Mouse (Mus musculus) heart, postnatal 0 days (tissue): Measurements from ENCODE around the gene Dag1. TPM values are rescaled to one million over a fixed set of nuclear protein-coding genes. Genes with fewer than 3 reads are reported as not detected.

Experiments
- ATAC-seq: fragments of 200-750 bp; cut with Nextera tagmentation; 2 replicates; pipeline ENCODE4 v1.8.0; 2017; ENCODE audit warnings: low read depth, moderate number of reproducible peaks, moderate library complexity; ENCODE audit not compliant: insufficient read depth
- DNase-seq: peaks from one replicate; pipeline ENCODE4 v3.0.0-alpha.2; 2016; ENCODE audit warnings: low spot score
- H3K27ac ChIP-seq: fragments of 300-500 bp; sonication (generic); 2 replicates; pipeline ENCODE4 v1.5.1; 2014; ENCODE audit warnings: low read depth, mild to moderate bottlenecking
- H3K27me3 ChIP-seq: fragments of 300-500 bp; sonication (generic); 2 replicates; pipeline ENCODE4 v1.6.1; 2014; ENCODE audit warnings: low read length, mixed read lengths; ENCODE audit not compliant: control insufficient read depth, insufficient read depth
- H3K36me3 ChIP-seq: fragments of 300-500 bp; sonication (generic); replicated peaks from 2 replicates; pipeline ENCODE4 v1.6.1; 2014; ENCODE audit warnings: low read length, mixed read lengths; ENCODE audit not compliant: control insufficient read depth, insufficient read depth
- H3K4me1 ChIP-seq: fragments of 300-500 bp; sonication (generic); 2 replicates; pipeline ENCODE4 v1.6.1; 2014; ENCODE audit warnings: antibody characterized with exemption; ENCODE audit not compliant: control insufficient read depth, insufficient read depth
- H3K4me2 ChIP-seq: fragments of 300-500 bp; sonication (generic); 2 replicates; pipeline ENCODE4 v1.6.1; 2014; ENCODE audit warnings: low read depth, mild to moderate bottlenecking, low read length, moderate library complexity
- H3K4me3 ChIP-seq: fragments of 300-500 bp; sonication (generic); 2 replicates; pipeline ENCODE4 v1.5.1; 2014; ENCODE audit warnings: low read depth, low read length
- H3K9ac ChIP-seq: fragments of 300-500 bp; sonication (generic); replicated peaks from 2 replicates; pipeline ENCODE4 v1.6.1; 2014; ENCODE audit warnings: low read depth, low read length, mixed read lengths
- H3K9me3 ChIP-seq: fragments of 300-500 bp; sonication (generic); replicated peaks from 2 replicates; pipeline ENCODE4 v1.6.1; 2016; ENCODE audit warnings: low read length; ENCODE audit not compliant: control insufficient read depth
- CTCF ChIP-seq: IDR thresholded peaks from 2 replicates; pipeline ENCODE4 v1.5.1; 2016; ENCODE audit warnings: antibody characterized with exemption, control low read depth, low read depth
- EP300 ChIP-seq: IDR thresholded peaks from 2 replicates; pipeline ENCODE4 v1.6.1; 2016; ENCODE audit warnings: antibody characterized with exemption, low read depth
- WGBS: fragments of 180-500 bp; shearing (Covaris S2); extraction: QIAGEN DNeasy Blood & Tissue Kit; methylation state at CpG from one replicate; pipeline ENCODE4 v1.1.7; 2014; 5-methylcytosine and 5-hydroxymethylcytosine counted together
- polyA plus RNA-seq: library from polyadenylated mRNA; unstranded; fragments of >200 nt; fragmentation: Nextera tagmentation; extraction: Ambion mirVana; gene quantifications from 2 replicates; pipeline ENCODE4 v1.2.1, GENCODE M21; 2015
- total RNA-seq: library from RNA; depleted of rRNA; stranded (reverse); fragments of >200 nt; gene quantifications from 2 replicates; pipeline ENCODE4 v1.2.3, GENCODE M21; 2014; ENCODE audit warnings: low replicate concordance

Dag1 gene
- total and polyA plus RNA-seq, 2 experiments from 2014 or later: 106 to 209 TPM

- H3K27me3 ChIP-seq: peaks cover 37% of the 10 kb centered on the region
- WGBS: 76% methylated on average over 7 of the region's 7 CpGs
Measured at GRCm38 (mm10) chr9:108189023-108189422, 74.7 kb downstream of the Dag1 start.

DNA sequence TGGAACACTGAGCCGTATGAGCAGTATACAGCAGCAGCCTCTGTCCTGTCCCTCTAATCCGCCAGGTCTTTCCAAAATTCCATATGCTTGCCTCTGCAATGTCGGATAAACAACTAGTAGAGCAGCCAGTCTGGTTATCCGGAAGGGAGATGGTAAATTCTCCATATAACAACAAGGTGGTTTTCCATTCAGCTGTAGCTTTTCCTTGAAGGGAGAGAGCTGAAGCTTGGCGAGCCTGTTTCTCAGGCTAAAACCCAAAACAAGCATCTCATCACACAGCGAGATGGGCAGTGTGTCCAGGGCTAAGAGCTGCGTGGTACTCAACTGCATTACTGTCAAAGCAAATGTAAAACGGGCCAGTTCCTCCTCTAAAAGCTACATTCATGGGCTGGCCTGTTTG, 75.2 kb downstream of the Dag1 start:
- ATAC-seq (no peak), DNase-seq (no peak)
- H3K9me3 ChIP-seq: no peaks in the 10 kb centered on the region
- H3K9ac ChIP-seq: no peak overlapping the region
- H3K27me3 ChIP-seq: peaks cover 37% of the 10 kb centered on the region
- no peak for TF ChIP-seq CTCF
- H3K36me3 ChIP-seq: no peaks in the 10 kb centered on the region
- no peak overlapping the region for H3K27ac ChIP-seq
- H3K4me2 ChIP-seq: no peak overlapping the region
- H3K4me1 ChIP-seq: no peaks in the 10 kb centered on the region
- H3K4me3 ChIP-seq: no peak overlapping the region
- 72% methylated on average over 8 of the region's 8 CpGs for WGBS

More at GRCm38 (mm10) chr9:108189023-108189422, 74.7 kb downstream of the Dag1 start:
- no peaks in the 10 kb centered on the region for H3K9me3 ChIP-seq
- no peak overlapping the region for H3K4me2 ChIP-seq
- ATAC-seq (no peak), DNase-seq (no peak)
- H3K4me1 ChIP-seq: no peaks in the 10 kb centered on the region
- H3K36me3 ChIP-seq: no peaks in the 10 kb centered on the region
- H3K27ac ChIP-seq: no peak overlapping the region
- no peak overlapping the region for H3K4me3 ChIP-seq
- TF ChIP-seq EP300: no peak
- no peak for TF ChIP-seq CTCF
- no peak overlapping the region for H3K9ac ChIP-seq

DNA sequence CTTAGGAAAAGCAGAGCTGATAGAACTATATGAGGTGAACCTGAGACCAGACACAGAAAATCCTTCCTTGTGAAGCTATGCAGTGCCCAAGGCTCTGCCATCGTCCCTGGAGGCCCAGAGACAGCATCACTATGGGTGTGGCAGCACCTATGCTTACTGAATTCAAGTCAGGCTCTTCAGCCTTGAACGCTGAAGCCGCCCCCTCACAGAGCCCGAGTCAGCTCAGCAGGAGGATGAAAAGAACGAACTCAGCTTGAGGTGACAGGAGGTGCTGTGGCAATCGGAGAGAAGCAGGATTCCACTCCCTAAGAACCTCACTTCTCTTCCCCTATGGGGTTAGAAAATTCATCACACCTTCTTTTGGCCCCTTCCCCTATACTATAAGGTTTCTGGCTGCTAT, 76.1 kb downstream of the Dag1 start:
- DNase-seq (no peak), ATAC-seq (no peak)
- TF ChIP-seq CTCF (no peak), EP300 (no peak)
- Histone ChIP-seq H3K36me3 (no peaks in the 10 kb centered on the region), H3K9me3 (no peaks in the 10 kb centered on the region), H3K4me2 (no peak overlapping the region), H3K4me3 (no peak overlapping the region), H3K27ac (no peak overlapping the region), H3K27me3 (peaks cover 37% of the 10 kb centered on the region), H3K9ac (no peak overlapping the region), H3K4me1 (no peaks in the 10 kb centered on the region)
- 17% methylated on average over 6 of the region's 6 CpGs for WGBS

DNA sequence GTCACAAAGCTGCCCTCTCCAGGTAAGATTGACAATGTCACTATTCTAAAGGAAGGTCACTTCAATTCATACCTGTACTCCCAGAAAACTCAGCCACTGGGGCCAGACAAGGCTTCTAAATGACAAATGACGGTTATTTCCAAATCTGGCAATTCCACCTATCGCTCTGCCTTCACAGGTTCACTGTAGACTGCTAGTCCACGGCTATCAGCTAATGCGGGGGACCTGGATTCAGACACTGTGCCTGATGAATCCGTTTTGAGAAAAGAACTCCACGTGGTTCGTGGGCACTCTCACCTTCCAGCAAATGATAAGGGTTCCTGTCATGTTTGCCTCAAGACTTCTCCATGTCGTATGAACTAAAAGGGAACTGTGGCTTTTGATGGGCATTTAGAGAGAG, 78.0 kb downstream of the Dag1 start:
- Histone ChIP-seq H3K27ac (no peak overlapping the region), H3K36me3 (no peaks in the 10 kb centered on the region), H3K4me3 (no peak overlapping the region), H3K9me3 (no peaks in the 10 kb centered on the region), H3K9ac (no peak overlapping the region), H3K4me1 (no peaks in the 10 kb centered on the region), H3K4me2 (no peak overlapping the region), H3K27me3 (peaks cover 34% of the 10 kb centered on the region)
- ATAC-seq: no peak
- WGBS: 71% methylated on average over 8 of the region's 8 CpGs
- TF ChIP-seq EP300 (no peak), CTCF (no peak)
- DNase-seq: no peak

- no peaks in the 10 kb centered on the region for H3K9me3 ChIP-seq
- H3K4me2 ChIP-seq: no peak overlapping the region
- no peaks in the 10 kb centered on the region for H3K4me1 ChIP-seq
- peaks cover 12% of the 10 kb centered on the region for H3K27me3 ChIP-seq
- no peak for DNase-seq
- no peak overlapping the region for H3K9ac ChIP-seq
- WGBS: 76% methylated on average over 19 of the region's 19 CpGs
- ATAC-seq: no peak
- no peak overlapping the region for H3K27ac ChIP-seq
- no peak overlapping the region for H3K4me3 ChIP-seq
- no peak for TF ChIP-seq EP300
- TF ChIP-seq CTCF: no peak
- H3K36me3 ChIP-seq: no peaks in the 10 kb centered on the region
Measured at GRCm38 (mm10) chr9:108183531-108183994, 80.2 kb downstream of the Dag1 start.

GRCm38 (mm10) chr9:108182806-108183506, 80.8 kb downstream of the Dag1 start:
- ATAC-seq: no peak

More at GRCm38 (mm10) chr9:108182806-108183506, 80.8 kb downstream of the Dag1 start:
- WGBS: 71% methylated on average over 11 of the region's 11 CpGs
- H3K9me3 ChIP-seq: no peaks in the 10 kb centered on the region
- H3K27me3 ChIP-seq: peaks cover 6% of the 10 kb centered on the region; the same call in 1 of the 2 replicates
- H3K4me1 ChIP-seq: no peaks in the 10 kb centered on the region
- no peaks in the 10 kb centered on the region for H3K36me3 ChIP-seq
- no peak for DNase-seq
- no peak overlapping the region for H3K9ac ChIP-seq
- no peak overlapping the region for H3K4me3 ChIP-seq
- TF ChIP-seq CTCF (no peak), EP300 (no peak)
- no peak overlapping the region for H3K27ac ChIP-seq
- no peak overlapping the region for H3K4me2 ChIP-seq
